Mouse (Mus musculus) common myeloid progenitor, adult 5-6 weeks (primary cell): Measurements from ENCODE around the gene Tpm3. TPM values are rescaled to one million over a fixed set of nuclear protein-coding genes. Genes with fewer than 3 reads are reported as not detected.

Experiments
- ATAC-seq: replicated peaks from 2 replicates; pipeline ENCODE4 v1.8.0; 2016; ENCODE audit warnings: low read depth, mild to moderate bottlenecking, moderate TSS enrichment, inconsistent platforms; ENCODE audit not compliant: poor library complexity, severe bottlenecking
- total RNA-seq: library from RNA; stranded (forward); fragments of 200-1000, 187-1606 nt; gene quantifications from 2 replicates; pipeline ENCODE4 v1.2.3, GENCODE M21; 2017

The Tpm3 gene
- total RNA-seq, 1 experiment from 2014 or later = 718 TPM

- no peak for ATAC-seq
Observed at GRCm38 (mm10) chr3:90133331-90133730, 60.9 kb downstream of the Tpm3 start.

DNA sequence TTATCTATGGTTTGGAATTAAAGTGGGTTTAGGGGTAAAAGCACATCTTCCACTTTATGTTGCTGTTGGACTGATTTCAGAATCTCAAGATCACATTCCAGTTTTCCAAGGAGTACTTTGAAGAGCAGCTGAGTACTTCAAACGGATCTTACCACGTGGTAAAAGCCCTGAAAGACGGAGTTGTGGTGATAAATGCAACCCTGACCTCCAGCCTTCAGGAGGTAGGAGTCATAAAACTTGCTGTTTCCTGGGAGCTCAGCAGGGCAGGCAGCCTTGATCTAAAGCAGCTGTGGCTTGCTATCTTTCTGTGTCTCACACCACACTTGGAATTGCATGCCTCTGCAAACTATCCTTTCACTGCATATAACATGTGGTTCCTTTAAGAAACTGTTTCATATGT, 62.0 kb downstream of the Tpm3 start:
- ATAC-seq = no peak

- no peak for ATAC-seq
Observed at GRCm38 (mm10) chr3:90134993-90135392, 62.5 kb downstream of the Tpm3 start.

- no peak for ATAC-seq
Observed at GRCm38 (mm10) chr3:90136660-90137059, 64.2 kb downstream of the Tpm3 start.

- no peak for ATAC-seq
Observed at GRCm38 (mm10) chr3:90137606-90138005, 65.2 kb downstream of the Tpm3 start.

DNA sequence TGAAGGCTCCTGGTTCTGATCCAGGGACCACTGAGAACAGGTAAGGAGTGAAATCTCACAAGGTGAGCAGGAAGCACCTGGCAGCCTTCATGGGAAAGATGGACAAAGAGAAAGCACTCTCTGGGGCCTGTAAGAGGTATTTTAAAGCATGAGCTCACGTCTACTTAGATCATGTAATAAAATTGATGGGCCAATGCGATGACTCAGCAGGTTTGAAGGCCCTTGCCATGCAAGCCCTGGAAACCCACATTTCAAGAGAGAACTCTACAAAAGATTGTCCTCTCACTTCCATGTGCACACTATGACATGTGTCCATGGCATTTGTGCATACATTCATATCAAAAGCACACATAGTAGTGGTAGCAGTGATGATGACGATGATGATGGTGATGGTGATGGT, 67.5 kb downstream of the Tpm3 start:
- ATAC-seq = no peak

GRCm38 (mm10) chr3:90145461-90145860, 73.0 kb downstream of the Tpm3 start:
- no peak for ATAC-seq

DNA sequence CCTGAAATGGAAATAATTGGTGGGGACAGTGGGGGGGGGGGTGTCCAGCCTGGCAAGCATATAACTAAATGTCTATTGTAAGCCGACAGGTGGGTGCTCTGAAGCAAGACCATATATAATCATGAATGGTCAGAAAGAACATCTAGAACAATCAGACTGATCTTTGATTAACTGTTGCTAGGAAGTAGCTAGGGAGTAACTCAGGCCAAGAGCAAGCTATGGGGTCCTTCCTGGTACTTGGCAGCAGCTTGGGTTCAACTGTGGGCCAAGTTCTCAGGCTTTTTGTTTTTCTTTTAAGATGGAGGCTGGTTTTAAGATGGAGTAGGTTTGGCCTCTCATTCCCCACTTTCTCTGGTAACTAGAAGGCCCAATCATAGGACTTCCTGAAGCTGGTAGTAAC, 74.2 kb downstream of the Tpm3 start:
- no peak for ATAC-seq

Other genes starting within 250 kb of the Tpm3 start
- 0.05 TPM in 1 of 2 replicates, not detected in the other for gene She, start 241.3 kb upstream of the Tpm3 start, total RNA-seq
- 10.4 and 11.6 TPM in 2 replicates for gene Il6ra, start 159.5 kb upstream of the Tpm3 start, total RNA-seq
- gene Atp8b2, start 109.1 kb upstream of the Tpm3 start, total RNA-seq = 14.8 and 16.5 TPM in 2 replicates
- 73.2 and 87.5 TPM in 2 replicates for gene Hax1, start 73.9 kb upstream of the Tpm3 start, total RNA-seq
- 28.8 and 34.0 TPM in 2 replicates for gene 4933434E20Rik, start 21.0 kb upstream of the Tpm3 start, total RNA-seq
- gene Ubap2l, start 20.0 kb upstream of the Tpm3 start, total RNA-seq = 180 and 186 TPM in 2 replicates
- gene Nup210l, start 31.5 kb downstream of the Tpm3 start, total RNA-seq = 0.27 and 0.39 TPM in 2 replicates
- 4,490 and 5,667 TPM in 2 replicates for gene Rps27, start 141.0 kb downstream of the Tpm3 start, total RNA-seq
- 0.23 and 1.4 TPM in 2 replicates for gene Rab13, start 141.0 kb downstream of the Tpm3 start, total RNA-seq
- gene Jtb, start 158.9 kb downstream of the Tpm3 start, total RNA-seq = 51.4 and 52.9 TPM in 2 replicates
- gene Creb3l4, start 170.9 kb downstream of the Tpm3 start, total RNA-seq = not detected in 2 replicates
- 35.0 and 42.1 TPM in 2 replicates for gene Slc39a1, start 175.5 kb downstream of the Tpm3 start, total RNA-seq
- 13.4 and 16.5 TPM in 2 replicates for gene Crtc2, start 181.5 kb downstream of the Tpm3 start, total RNA-seq
- gene Dennd4b, start 192.5 kb downstream of the Tpm3 start, total RNA-seq = 9.7 and 14.9 TPM in 2 replicates
- gene Gatad2b, start 220.5 kb downstream of the Tpm3 start, total RNA-seq = 34.4 and 39.8 TPM in 2 replicates